Mouse (Mus musculus): Measurements from ENCODE around the gene Wdr92. TPM values are rescaled to one million over a fixed set of nuclear protein-coding genes. Genes with fewer than 3 reads are reported as not detected.

Gene Wdr92
- total RNA-seq, 1 experiment from 2014 or later, result 34.6 TPM

Other genes starting within 250 kb of the Wdr92 start
- gene Fbxo48, start 230.7 kb upstream of the Wdr92 start, total RNA-seq (2017), result 9.1 and 14.3 TPM in 2 replicates
- gene Cnrip1, start 130.5 kb upstream of the Wdr92 start, total RNA-seq (2017), result 3.8 and 5.7 TPM in 2 replicates
- gene Plek, start 129.7 kb upstream of the Wdr92 start, total RNA-seq (2017), result 144 and 147 TPM in 2 replicates
- gene Ppp3r1, start 22.8 kb upstream of the Wdr92 start, total RNA-seq (2017), result 73.0 and 81.1 TPM in 2 replicates
- gene Pno1, start 29.5 kb downstream of the Wdr92 start, total RNA-seq (2017), result 129 and 140 TPM in 2 replicates
- 88.5 and 95.0 TPM in 2 replicates for gene C1d, start 75.5 kb downstream of the Wdr92 start, total RNA-seq (2017)

All from common myeloid progenitor, adult 5-6 weeks (primary cell).